Mouse (Mus musculus) intestine, embryonic 15.5 days (tissue): ENCODE data around the gene Acadsb. TPM values are rescaled to one million over a fixed set of nuclear protein-coding genes. Genes with fewer than 3 reads are reported as not detected.
"Not testable (repeated sequence)": the region's sequence is repeated elsewhere in the genome, so short reads cannot be mapped to it uniquely, and the experiment has no call there.

Source experiments
- ATAC-seq: fragments of 200-750 bp; cut with Nextera tagmentation; 2 replicates; pipeline ENCODE4 v1.8.0; 2017; ENCODE audit warnings: moderate TSS enrichment, moderate library complexity
- H3K27ac ChIP-seq: fragments of 300-500 bp; sonication (generic); 2 replicates; pipeline ENCODE4 v1.5.1; 2015; ENCODE audit warnings: mild to moderate bottlenecking, inconsistent platforms
- H3K27me3 ChIP-seq: fragments of 300-500 bp; sonication (generic); replicated peaks from 2 replicates; pipeline ENCODE4 v1.6.1; 2015; ENCODE audit warnings: inconsistent platforms
- H3K36me3 ChIP-seq: fragments of 300-500 bp; sonication (generic); 2 replicates; pipeline ENCODE4 v1.6.1; 2015; ENCODE audit warnings: inconsistent platforms
- H3K4me1 ChIP-seq: fragments of 300-500 bp; sonication (generic); replicated peaks from 2 replicates; pipeline ENCODE4 v1.6.1; 2015; ENCODE audit warnings: inconsistent platforms
- H3K4me2 ChIP-seq: fragments of 300-500 bp; sonication (generic); replicated peaks from 2 replicates; pipeline ENCODE4 v1.6.1; 2015; ENCODE audit warnings: mild to moderate bottlenecking, inconsistent platforms
- H3K4me3 ChIP-seq: fragments of 300-500 bp; sonication (generic); replicated peaks from 2 replicates; pipeline ENCODE4 v1.5.1; 2015; ENCODE audit warnings: inconsistent platforms
- H3K9ac ChIP-seq: fragments of 300-500 bp; sonication (generic); 2 replicates; pipeline ENCODE4 v1.6.1; 2015; ENCODE audit warnings: inconsistent platforms
- H3K9me3 ChIP-seq: fragments of 300-500 bp; sonication (generic); 2 replicates; pipeline ENCODE4 v1.6.1; 2016; ENCODE audit warnings: inconsistent platforms
- WGBS: fragments of 180-500 bp; shearing (Covaris S2); methylation state at CpG from one replicate; pipeline ENCODE4 v1.1.7; 2015; 5-methylcytosine and 5-hydroxymethylcytosine counted together
- polyA plus RNA-seq: library from polyadenylated mRNA; unstranded; fragments of >200 nt; fragmentation: Nextera tagmentation; extraction: Ambion mirVana; gene quantifications from 2 replicates; pipeline ENCODE4 v1.2.1, GENCODE M21; 2015

Acadsb gene
- 69.0 and 84.8 TPM in 2 replicates for polyA plus RNA-seq

DNA sequence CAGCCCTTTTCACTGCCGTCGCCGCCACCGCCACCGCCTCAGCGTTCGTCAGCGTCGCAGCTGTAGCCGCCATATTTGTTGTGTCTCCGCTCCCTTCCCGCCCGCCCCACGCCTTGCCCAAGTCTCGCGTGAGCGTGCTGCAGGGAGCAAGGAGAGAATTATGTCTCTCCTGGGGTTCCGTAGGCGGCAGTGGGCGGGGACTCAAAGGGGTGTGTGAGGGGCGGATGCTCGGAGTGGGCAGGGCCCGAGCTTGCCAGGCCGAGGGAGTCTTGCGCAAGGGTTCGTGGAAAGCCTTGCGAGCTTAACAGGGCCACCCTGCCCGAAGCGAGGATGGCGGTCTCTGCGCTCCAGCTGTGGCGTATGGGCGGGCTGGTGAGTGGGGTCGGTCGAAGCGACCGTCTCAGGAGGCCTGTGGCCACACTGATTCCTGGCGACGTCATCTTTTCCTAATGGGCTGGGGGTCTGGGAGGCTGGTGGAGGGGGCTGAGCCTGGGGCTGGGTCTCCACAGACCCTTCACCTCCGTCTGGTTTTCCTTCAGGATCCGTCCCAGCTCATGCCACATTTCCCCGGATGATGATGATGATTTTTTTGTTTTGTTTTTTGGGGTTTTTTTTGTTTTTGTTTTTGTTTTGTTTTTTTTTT, at the start of gene Acadsb, which contains the start of gene Ikzf5:
Gene Acadsb, plus strand, starts transcription at position 186 of the 643 bp plus-strand sequence.
Gene Ikzf5, minus strand, starts transcription at position 106 of the 643 bp plus-strand sequence.
- peak; percentile 98 for ATAC-seq
- peak within 1 kb of the TSS; percentile 79 for H3K4me2 ChIP-seq
- under 1% methylated on average over 42 of the region's 42 CpGs for WGBS
- H3K27ac ChIP-seq: peak within 1 kb of the TSS; percentile 74
- no peaks in the 10 kb centered on the region for H3K36me3 ChIP-seq
- H3K9me3 ChIP-seq: no peaks in the 10 kb centered on the region
- H3K27me3 ChIP-seq: no peaks in the 10 kb centered on the region
- H3K9ac ChIP-seq: peak within 1 kb of the TSS; percentile 96
- H3K4me3 ChIP-seq: peak within 1 kb of the TSS; percentile 96
- peaks cover 6% of the 10 kb centered on the region; the same call in 1 of the 2 replicates for H3K4me1 ChIP-seq

DNA sequence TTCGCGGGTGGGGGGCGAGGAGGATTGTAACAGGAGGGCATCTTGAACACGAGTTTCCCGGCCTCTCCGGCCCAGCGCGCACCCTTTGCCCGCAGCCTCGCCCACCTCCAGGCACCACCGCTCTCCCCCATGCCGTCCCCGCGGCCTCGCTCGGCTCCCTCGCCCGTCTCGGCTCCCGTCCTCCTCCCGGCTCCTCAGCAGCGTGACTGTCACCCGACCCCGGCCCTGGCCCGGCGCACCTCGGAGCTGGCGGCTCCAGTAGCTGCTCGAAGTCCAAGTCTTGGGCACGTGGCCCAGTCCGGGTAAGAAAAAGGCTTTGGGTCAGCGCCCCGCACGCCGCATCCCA, 48.2 kb upstream of the Acadsb start:
- H3K4me2 ChIP-seq: peak overlapping the region; percentile 94
- peaks cover 6% of the 10 kb centered on the region; the same call in 1 of the 2 replicates for H3K36me3 ChIP-seq
- no peaks in the 10 kb centered on the region for H3K27me3 ChIP-seq
- H3K4me1 ChIP-seq: peaks cover 6% of the 10 kb centered on the region; the same call in 1 of the 2 replicates
- peak; percentile 76 for ATAC-seq
- peak overlapping the region; percentile 96 for H3K9ac ChIP-seq
- H3K27ac ChIP-seq: peak overlapping the region; percentile 96
- under 1% methylated on average over 35 of the region's 35 CpGs for WGBS
- H3K4me3 ChIP-seq: peak overlapping the region; percentile 95
- no peaks in the 10 kb centered on the region for H3K9me3 ChIP-seq

DNA sequence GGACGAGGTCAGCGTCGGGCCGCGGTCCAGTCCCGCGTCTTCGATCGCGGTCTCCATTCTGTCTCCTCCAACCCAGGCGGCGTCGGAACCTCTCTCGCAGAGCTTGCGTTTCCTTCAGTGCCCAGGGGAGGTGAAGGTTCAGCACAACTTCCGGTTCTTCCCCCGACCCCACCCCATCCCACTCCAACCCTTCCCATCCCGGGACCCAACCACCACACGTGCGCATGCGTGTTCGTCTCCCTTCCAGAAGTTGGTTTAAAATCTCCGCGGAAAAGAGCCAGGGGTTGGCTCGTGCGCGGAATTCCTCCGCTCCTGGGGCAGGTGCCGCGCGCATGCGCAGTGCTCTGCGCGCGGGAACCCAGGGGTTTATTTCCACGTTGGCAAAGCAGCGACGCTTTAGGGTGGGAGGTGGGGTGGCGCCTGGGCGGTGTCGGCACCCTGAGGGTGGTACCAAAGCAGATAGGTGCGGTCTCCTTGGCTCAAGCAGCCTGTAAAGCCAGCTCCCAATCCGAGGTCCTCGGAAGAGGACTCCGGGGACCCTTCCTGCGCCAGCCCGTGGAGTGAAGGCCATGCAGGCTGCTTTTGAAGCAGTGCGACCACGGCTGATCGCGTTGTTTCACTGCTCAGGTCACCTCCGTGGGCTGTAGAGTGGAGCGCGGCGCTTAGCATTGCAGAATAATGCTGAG, 47.6 kb upstream of the Acadsb start, which contains the start of gene 2310057M21Rik:
Gene 2310057M21Rik, minus strand, starts transcription at position 145 of the 686 bp plus-strand sequence.
- H3K4me3 ChIP-seq: peak within 1 kb of the TSS; percentile 95
- peak within 1 kb of the TSS; percentile 96 for H3K27ac ChIP-seq
- no peaks in the 10 kb centered on the region for H3K27me3 ChIP-seq
- peak; percentile 98 for ATAC-seq
- no peaks in the 10 kb centered on the region for H3K9me3 ChIP-seq
- peak within 1 kb of the TSS; percentile 94 for H3K4me2 ChIP-seq
- H3K4me1 ChIP-seq: peaks cover 6% of the 10 kb centered on the region; the same call in 1 of the 2 replicates
- peak within 1 kb of the TSS; percentile 96 for H3K9ac ChIP-seq
- H3K36me3 ChIP-seq: peaks cover 2% of the 10 kb centered on the region; the same call in 1 of the 2 replicates
- under 1% methylated on average over 55 of the region's 55 CpGs for WGBS

DNA sequence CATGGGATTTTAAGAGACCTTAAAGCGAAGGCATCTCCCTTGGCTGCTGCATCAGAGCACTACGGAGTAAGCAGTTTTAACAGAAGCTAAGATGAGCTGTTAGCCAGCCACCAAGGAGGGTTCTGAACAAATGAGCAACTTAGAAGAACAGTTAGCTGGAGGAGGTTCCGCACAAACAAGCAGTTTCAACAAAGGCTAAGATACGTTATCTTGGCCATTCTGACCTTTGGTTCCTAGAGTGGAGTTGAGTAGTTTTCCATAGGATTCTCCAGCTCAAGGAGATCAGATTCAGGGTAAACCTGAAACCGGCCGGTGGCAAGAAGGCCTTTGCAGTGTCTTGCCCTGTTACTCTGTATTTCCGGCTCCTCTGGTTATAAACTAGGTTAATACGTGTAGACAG, 46.3 kb upstream of the Acadsb start:
- H3K9ac ChIP-seq: no peak overlapping the region
- no peak for ATAC-seq
- no peaks in the 10 kb centered on the region for H3K36me3 ChIP-seq
- 65% methylated on average over 8 of the region's 8 CpGs for WGBS
- H3K4me2 ChIP-seq: no peak overlapping the region
- H3K27me3 ChIP-seq: no peaks in the 10 kb centered on the region
- peak overlapping the region; percentile 28; the same call in 1 of the 2 replicates for H3K27ac ChIP-seq
- no peaks in the 10 kb centered on the region for H3K9me3 ChIP-seq
- peaks cover 6% of the 10 kb centered on the region; the same call in 1 of the 2 replicates for H3K4me1 ChIP-seq
- H3K4me3 ChIP-seq: no peak overlapping the region

DNA sequence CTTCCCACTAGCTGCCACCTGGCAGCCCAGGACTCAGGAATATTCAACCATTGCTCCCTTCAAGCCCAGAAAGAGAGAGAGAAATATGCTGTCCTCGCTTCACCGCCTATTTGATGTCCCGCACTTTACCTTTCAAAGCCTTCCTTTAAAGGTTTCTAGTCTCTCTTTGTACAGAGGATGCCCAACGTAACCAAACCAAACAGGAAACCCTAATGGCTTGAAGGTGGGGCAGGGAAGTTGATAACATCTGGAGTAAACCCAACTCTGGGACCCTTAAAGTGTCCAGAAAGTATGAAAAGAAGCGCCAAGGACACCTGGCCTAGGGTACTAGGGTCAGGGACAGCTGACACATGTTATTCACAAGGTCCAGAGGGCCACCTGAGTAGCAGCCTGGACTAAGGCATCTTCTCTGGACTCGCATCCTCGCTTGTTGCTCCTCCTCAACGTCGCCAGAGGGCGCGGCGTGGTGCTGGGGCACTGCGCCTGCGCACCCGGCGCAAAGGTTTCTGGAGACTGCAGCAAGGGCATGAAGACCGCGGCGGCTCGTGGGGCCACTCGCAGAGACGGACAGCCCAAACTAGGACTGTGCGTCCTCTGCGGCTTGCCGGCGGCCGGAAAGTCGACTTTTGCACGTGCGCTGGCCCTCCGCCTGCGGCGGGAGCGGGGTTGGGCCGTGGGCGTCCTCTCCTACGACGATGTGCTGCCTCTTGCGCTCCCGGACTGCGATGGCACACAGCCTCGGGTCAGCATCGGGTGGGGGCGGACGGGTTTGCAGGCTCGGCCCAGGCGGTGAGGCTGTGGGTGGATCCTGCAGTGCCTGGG, 39.5 kb upstream of the Acadsb start, which contains the start of gene Pstk:
Gene Pstk, plus strand, starts transcription at position 494 of the 822 bp plus-strand sequence.
- Histone ChIP-seq H3K27me3 (no peaks in the 10 kb centered on the region), H3K4me2 (peak within 1 kb of the TSS; percentile 75), H3K27ac (peak within 1 kb of the TSS; percentile 99), H3K9me3 (no peaks in the 10 kb centered on the region), H3K9ac (peak within 1 kb of the TSS; percentile 95), H3K4me1 (no peaks in the 10 kb centered on the region; the same call in 1 of the 2 replicates), H3K4me3 (peak within 1 kb of the TSS; percentile 81), H3K36me3 (no peaks in the 10 kb centered on the region)
- 4% methylated on average over 47 of the region's 47 CpGs for WGBS
- peak; percentile 98 for ATAC-seq

DNA sequence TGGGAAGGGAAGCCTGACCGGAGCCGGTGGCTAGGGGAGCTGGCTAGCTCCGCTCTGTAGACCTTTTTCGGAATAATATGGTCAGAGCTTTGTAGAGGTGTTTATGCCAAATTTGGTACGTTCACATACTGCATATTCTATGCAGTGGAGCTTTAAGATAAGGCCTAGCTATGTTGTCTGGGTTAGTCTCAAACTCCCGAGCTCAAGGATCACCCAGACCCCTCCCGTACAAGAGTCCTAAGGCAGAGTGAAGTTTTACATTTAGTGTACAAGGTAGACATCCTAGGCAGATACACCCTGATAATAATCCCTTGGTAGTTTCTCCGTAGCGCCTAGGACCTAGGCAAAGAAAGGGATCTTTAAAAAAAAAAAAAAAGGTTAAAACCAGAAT, 38.9 kb upstream of the Acadsb start:
- H3K27me3 ChIP-seq: no peaks in the 10 kb centered on the region
- peak overlapping the region; percentile 95 for H3K9ac ChIP-seq
- H3K36me3 ChIP-seq: no peaks in the 10 kb centered on the region
- H3K9me3 ChIP-seq: no peaks in the 10 kb centered on the region
- peak overlapping the region; percentile 81 for H3K4me3 ChIP-seq
- H3K4me2 ChIP-seq: peak overlapping the region; percentile 75
- no peaks in the 10 kb centered on the region; the same call in 1 of the 2 replicates for H3K4me1 ChIP-seq
- 2% methylated on average over 9 of the region's 9 CpGs for WGBS
- no peak for ATAC-seq
- H3K27ac ChIP-seq: peak overlapping the region; percentile 99

DNA sequence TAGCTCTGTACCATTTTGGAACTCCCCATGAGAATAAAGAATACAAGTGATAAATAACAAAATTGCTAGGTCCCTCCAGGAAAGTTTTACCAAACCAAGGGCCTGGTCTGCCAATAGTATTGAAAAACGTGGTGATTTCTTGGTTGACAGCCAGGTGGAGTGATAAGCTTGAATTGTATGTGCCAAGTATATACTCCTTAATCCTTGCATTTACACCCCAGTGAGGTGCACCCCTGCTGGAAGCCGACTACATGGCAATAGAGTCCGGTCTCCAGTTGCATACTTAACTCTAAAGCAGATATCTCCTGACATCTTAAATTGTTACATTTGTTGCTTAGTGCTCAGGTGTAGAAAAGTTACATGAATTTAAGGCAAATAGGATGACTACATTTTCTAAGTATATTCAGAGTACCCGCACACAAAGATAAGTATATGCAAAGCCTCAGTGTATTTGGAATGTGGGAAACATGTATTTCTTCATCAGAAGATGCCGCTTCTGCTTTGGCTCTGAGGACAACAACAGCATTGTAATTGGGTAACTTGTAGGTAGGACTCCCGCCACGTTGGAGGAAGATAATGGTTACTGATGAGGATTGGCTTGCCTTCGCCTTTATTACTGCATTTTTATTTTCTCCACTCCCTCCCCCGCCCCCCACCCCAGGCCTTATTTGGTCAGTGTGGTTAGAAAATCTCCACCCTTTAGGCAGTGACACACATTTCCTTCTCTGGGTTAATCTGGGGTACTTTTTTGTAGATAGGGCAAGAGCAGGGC, 38.3 kb upstream of the Acadsb start:
- Histone ChIP-seq H3K4me1 (no peaks in the 10 kb centered on the region; the same call in 1 of the 2 replicates), H3K27ac (no peak overlapping the region), H3K4me3 (peak overlapping the region; percentile 81), H3K9me3 (no peaks in the 10 kb centered on the region), H3K27me3 (no peaks in the 10 kb centered on the region), H3K4me2 (peak overlapping the region; percentile 75), H3K9ac (peak overlapping the region; percentile 95), H3K36me3 (no peaks in the 10 kb centered on the region)
- WGBS: 65% methylated on average over 9 of the region's 9 CpGs
- ATAC-seq: no peak

DNA sequence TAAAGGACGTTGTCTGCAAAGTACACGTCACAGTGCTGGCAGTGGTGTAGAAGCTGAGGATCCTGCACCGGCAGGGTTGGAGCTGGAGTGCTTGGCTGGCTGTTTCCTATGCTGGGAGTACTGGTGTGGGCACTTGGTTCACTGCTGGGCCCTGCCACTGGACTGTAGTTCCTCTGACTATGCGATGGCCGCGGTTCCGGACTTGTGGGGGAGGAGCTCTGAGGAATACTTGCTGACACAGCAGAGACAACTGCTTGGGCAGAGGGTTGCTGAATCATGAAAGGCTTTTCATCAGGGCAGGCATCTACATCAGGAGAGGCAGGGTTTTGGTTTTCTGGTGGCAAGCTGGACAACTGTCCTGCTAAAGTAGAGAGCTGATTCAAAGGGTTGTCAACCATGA, 18.6 kb upstream of the Acadsb start:
- not testable (repeated sequence) for ATAC-seq

DNA sequence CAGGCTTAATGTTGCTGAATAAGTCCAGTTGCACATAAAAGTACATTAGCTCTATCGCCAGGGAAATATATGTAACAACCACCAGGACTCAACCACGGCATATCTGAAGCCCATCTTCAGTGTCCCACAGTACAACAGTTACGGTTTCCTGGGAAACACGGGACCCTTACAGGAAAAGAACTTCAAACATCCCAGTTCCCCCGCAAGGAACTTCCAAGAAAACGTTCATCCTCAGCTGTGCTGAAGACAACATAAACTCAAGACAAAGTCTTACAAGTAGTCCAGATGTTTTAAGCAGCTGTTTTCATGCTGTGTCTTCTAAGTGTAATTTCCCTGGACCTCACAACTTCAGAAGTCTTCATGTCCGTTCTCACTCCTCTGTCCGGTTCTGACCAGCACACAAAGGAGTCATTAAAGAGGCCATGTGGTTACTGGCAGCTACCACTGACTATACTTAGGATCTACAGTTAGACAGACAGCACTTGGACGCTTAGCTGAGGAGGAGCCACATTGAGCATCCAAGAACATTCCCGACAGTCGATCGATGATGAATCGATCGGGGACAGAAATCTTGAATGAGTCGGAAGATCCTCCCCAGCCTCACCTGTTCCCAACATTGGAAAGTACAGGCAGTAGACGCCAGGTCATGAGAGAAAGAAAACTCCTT, 947 bp upstream of the Acadsb start:
- Histone ChIP-seq H3K27me3 (no peaks in the 10 kb centered on the region), H3K4me2 (peak overlapping the region; percentile 79), H3K36me3 (no peaks in the 10 kb centered on the region), H3K9ac (peak overlapping the region; percentile 96), H3K4me1 (peaks cover 6% of the 10 kb centered on the region; the same call in 1 of the 2 replicates), H3K27ac (peak overlapping the region; percentile 37; the same call in 1 of the 2 replicates), H3K4me3 (peak overlapping the region; percentile 96), H3K9me3 (no peaks in the 10 kb centered on the region)
- 5% methylated on average over 16 of the region's 16 CpGs for WGBS
- ATAC-seq: no peak

More for the DNA sequence above, 18.6 kb upstream of the Acadsb start:
- H3K4me3 ChIP-seq, H3K9ac ChIP-seq, H3K27ac ChIP-seq, H3K36me3 ChIP-seq, H3K27me3 ChIP-seq, H3K4me1 ChIP-seq, H3K4me2 ChIP-seq, H3K9me3 ChIP-seq: not testable (repeated sequence)
- 93% methylated on average over 7 of the region's 7 CpGs for WGBS

DNA sequence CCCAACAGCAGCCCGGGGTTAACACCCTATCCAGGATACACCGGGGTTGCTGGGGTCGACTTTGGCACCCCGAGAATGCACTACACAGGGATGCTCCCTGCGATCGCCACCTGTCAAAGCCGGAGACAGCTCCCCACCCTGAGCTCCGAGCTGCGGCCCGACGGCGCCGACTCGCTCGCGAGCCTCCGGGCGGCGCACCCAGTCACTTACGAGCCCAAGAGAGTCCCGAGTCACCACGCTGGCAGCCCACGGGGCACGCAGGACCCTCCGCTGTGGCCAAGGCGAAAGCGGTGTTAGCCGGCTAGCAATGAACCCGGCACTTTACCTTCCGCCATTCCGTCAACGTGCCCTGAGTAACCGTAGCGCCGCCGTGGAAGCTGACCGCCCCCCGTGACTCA, 414 bp upstream of the Acadsb start:
- Histone ChIP-seq H3K4me1 (peaks cover 6% of the 10 kb centered on the region; the same call in 1 of the 2 replicates), H3K4me3 (peak overlapping the region; percentile 96), H3K9ac (peak overlapping the region; percentile 96), H3K9me3 (no peaks in the 10 kb centered on the region), H3K27me3 (no peaks in the 10 kb centered on the region), H3K4me2 (peak overlapping the region; percentile 79), H3K27ac (peak overlapping the region; percentile 37), H3K36me3 (no peaks in the 10 kb centered on the region)
- peak; percentile 74 for ATAC-seq
- WGBS: under 1% methylated on average over 38 of the region's 38 CpGs
